Mouse (Mus musculus) c-Kit-positive CD71-positive TER-119-positive erythroid progenitor cells, embryonic 14.5 days (primary cell): ENCODE data around the gene Dnajc11.
A peak's percentile ranks its signal among the peaks of the same experiment; 100 is the strongest.

Experiments
- DNase-seq: peaks from one replicate; pipeline ENCODE4 v3.0.0-alpha.2; 2013; ENCODE audit warnings: low spot score

Dnajc11 gene

GRCm38 (mm10) chr4:151933505-151934214, at the start of gene Dnajc11:
Dnajc11 (plus strand) TSS chr4:151933691.
- DNase-seq, result peak; percentile 80

GRCm38 (mm10) chr4:151893241-151893640, 40.2 kb upstream of the Dnajc11 start:
- DNase-seq, result no peak

- no peak for DNase-seq
Measured at GRCm38 (mm10) chr4:151894926-151895325, 38.6 kb upstream of the Dnajc11 start.

GRCm38 (mm10) chr4:151895624-151896023, 37.9 kb upstream of the Dnajc11 start:
- no peak for DNase-seq

- DNase-seq, result no peak
Measured at GRCm38 (mm10) chr4:151897069-151897617, 36.3 kb upstream of the Dnajc11 start.

GRCm38 (mm10) chr4:151898600-151899245, 34.8 kb upstream of the Dnajc11 start:
- no peak for DNase-seq

- DNase-seq, result no peak
Measured at GRCm38 (mm10) chr4:151899707-151900384, 33.6 kb upstream of the Dnajc11 start.

GRCm38 (mm10) chr4:151900735-151901134, 32.8 kb upstream of the Dnajc11 start:
- DNase-seq, result no peak

GRCm38 (mm10) chr4:151901422-151901821, 32.1 kb upstream of the Dnajc11 start:
- DNase-seq, result no peak

- DNase-seq, result no peak
Measured at GRCm38 (mm10) chr4:151902046-151902688, 31.3 kb upstream of the Dnajc11 start.

- no peak for DNase-seq
Measured at GRCm38 (mm10) chr4:151902689-151903241, 30.7 kb upstream of the Dnajc11 start.

- DNase-seq, result no peak
Measured at GRCm38 (mm10) chr4:151904098-151904497, 29.4 kb upstream of the Dnajc11 start.

GRCm38 (mm10) chr4:151905621-151906020, 27.9 kb upstream of the Dnajc11 start:
- DNase-seq, result no peak

- no peak for DNase-seq
Measured at GRCm38 (mm10) chr4:151907577-151908343, 25.7 kb upstream of the Dnajc11 start.

GRCm38 (mm10) chr4:151908809-151909208, 24.7 kb upstream of the Dnajc11 start:
- DNase-seq, result no peak

- no peak for DNase-seq
Measured at GRCm38 (mm10) chr4:151916271-151916670, 17.2 kb upstream of the Dnajc11 start.

- DNase-seq, result no peak
Measured at GRCm38 (mm10) chr4:151919135-151919840, 14.2 kb upstream of the Dnajc11 start.

GRCm38 (mm10) chr4:151919900-151920643, 13.4 kb upstream of the Dnajc11 start:
- peak; percentile 57 for DNase-seq

- no peak for DNase-seq
Measured at GRCm38 (mm10) chr4:151922124-151922523, 11.4 kb upstream of the Dnajc11 start.
